Mouse (Mus musculus): Measurements from ENCODE around the gene Lrrfip1.

Gene Lrrfip1

GRCm38 (mm10) chr1:91023960-91024359 is 25.4 kb downstream of the Lrrfip1 start:
- no peak for DNase-seq (ENCODE audit: low spot score)

- no peak for DNase-seq (ENCODE audit: low spot score)
These were observed 25.9 kb downstream of the Lrrfip1 start for GRCm38 (mm10) chr1:91024464-91024863.

GRCm38 (mm10) chr1:91026945-91027344 is 28.4 kb downstream of the Lrrfip1 start:
- DNase-seq (ENCODE audit: low spot score) = no peak

- DNase-seq (ENCODE audit: low spot score) = no peak
These were observed 31.8 kb downstream of the Lrrfip1 start for GRCm38 (mm10) chr1:91030383-91030782.

GRCm38 (mm10) chr1:91031547-91031946 is 33.0 kb downstream of the Lrrfip1 start:
- no peak for DNase-seq (ENCODE audit: low spot score)

GRCm38 (mm10) chr1:91032393-91032971 is 33.9 kb downstream of the Lrrfip1 start:
- no peak for DNase-seq (ENCODE audit: low spot score)

GRCm38 (mm10) chr1:91034547-91034946 is 36.0 kb downstream of the Lrrfip1 start:
- DNase-seq (ENCODE audit: low spot score) = no peak

- no peak for DNase-seq (ENCODE audit: low spot score)
These were observed 36.7 kb downstream of the Lrrfip1 start for GRCm38 (mm10) chr1:91035266-91035665.

- DNase-seq (ENCODE audit: low spot score) = no peak
These were observed 38.7 kb downstream of the Lrrfip1 start for GRCm38 (mm10) chr1:91037213-91037612.

- DNase-seq (ENCODE audit: low spot score) = no peak
These were observed 39.5 kb downstream of the Lrrfip1 start for GRCm38 (mm10) chr1:91038010-91038409.

GRCm38 (mm10) chr1:91038531-91038930 is 40.0 kb downstream of the Lrrfip1 start:
- no peak for DNase-seq (ENCODE audit: low spot score)

GRCm38 (mm10) chr1:91041605-91042004 is 43.1 kb downstream of the Lrrfip1 start:
- DNase-seq (ENCODE audit: low spot score) = no peak

- no peak for DNase-seq (ENCODE audit: low spot score)
These were observed 44.7 kb downstream of the Lrrfip1 start for GRCm38 (mm10) chr1:91043191-91043590.

- DNase-seq (ENCODE audit: low spot score) = no peak
These were observed 45.6 kb downstream of the Lrrfip1 start for GRCm38 (mm10) chr1:91044176-91044575.

- DNase-seq (ENCODE audit: low spot score) = no peak
These were observed 46.1 kb downstream of the Lrrfip1 start for GRCm38 (mm10) chr1:91044648-91045047.

GRCm38 (mm10) chr1:91046237-91046636 is 47.7 kb downstream of the Lrrfip1 start:
- DNase-seq (ENCODE audit: low spot score) = no peak

GRCm38 (mm10) chr1:91049296-91049695 is 50.8 kb downstream of the Lrrfip1 start:
- DNase-seq (ENCODE audit: low spot score) = no peak

- DNase-seq (ENCODE audit: low spot score) = no peak
These were observed 53.0 kb downstream of the Lrrfip1 start for GRCm38 (mm10) chr1:91051461-91052094.

- peak; percentile 83 for DNase-seq (ENCODE audit: low spot score)
These were observed 54.2 kb downstream of the Lrrfip1 start for GRCm38 (mm10) chr1:91052747-91053181.

GRCm38 (mm10) chr1:91053218-91054073 is 54.9 kb downstream of the Lrrfip1 start:
- no peak for DNase-seq (ENCODE audit: low spot score)

- DNase-seq (ENCODE audit: low spot score) = no peak
These were observed 55.5 kb downstream of the Lrrfip1 start for GRCm38 (mm10) chr1:91054074-91054471.

GRCm38 (mm10) chr1:91054815-91055214 is 56.3 kb downstream of the Lrrfip1 start:
- DNase-seq (ENCODE audit: low spot score) = no peak

- no peak for DNase-seq (ENCODE audit: low spot score)
These were observed 57.2 kb downstream of the Lrrfip1 start for GRCm38 (mm10) chr1:91055744-91056143.
